Mouse (Mus musculus): ENCODE measurements at regions not wholly inside any gene's neighbourhood (a gene's known extent, or its start where the extent isn't known, plus 50 kb on each side); places are given as distances from the start of the nearest gene placed in this dataset.

GRCm38 (mm10) chr10:126815730-126816129, 85.4 kb downstream of the Atp23 start:
- ATAC-seq (no peak), DNase-seq (ENCODE audit: low read depth, low spot score) (no peak)
- peaks cover 2% of the 10 kb centered on the region for H3K27me3 ChIP-seq
- TF ChIP-seq CTCF (IDR thresholded peaks at IDR 0.05), result no peak
- POLR2A ChIA-PET, result no interaction called here
- in situ Hi-C loops (cut with MboI; ENCODE audit: low pct_unique_long_range_greater_than_20kb), result no loop called here
- CTCF ChIA-PET, result no interaction called here

- TF ChIP-seq CTCF (IDR thresholded peaks at IDR 0.05), result no peak
- in situ Hi-C loops (cut with MboI; ENCODE audit: low pct_unique_long_range_greater_than_20kb), result no loop called here
- no peak for ATAC-seq
- H3K27me3 ChIP-seq, result no peaks in the 10 kb centered on the region
- ChIA-PET POLR2A (interaction anchor here (0.6 kb wide), 1 partner anchor 10 kb away, joined by 5 read pairs; no protein-coding TSS in a partner anchor), CTCF (no interaction called here)
- DNase-seq (ENCODE audit: low read depth, low spot score), result no peak
These were observed 86.2 kb downstream of the Atp23 start for GRCm38 (mm10) chr10:126814968-126815367.

- ATAC-seq (no peak), DNase-seq (ENCODE audit: low read depth, low spot score) (no peak)
- peak; percentile 10 for TF ChIP-seq CTCF (IDR thresholded peaks at IDR 0.05)
- in situ Hi-C loops (cut with MboI; ENCODE audit: low pct_unique_long_range_greater_than_20kb), result no loop called here
- POLR2A ChIA-PET, result no interaction called here
- peaks cover 18% of the 10 kb centered on the region for H3K27me3 ChIP-seq
- CTCF ChIA-PET, result interaction anchor here (1.0 to 1.5 kb wide), 3 partner anchors 8 to 33 kb away, joined by 4 read pairs; no protein-coding TSS in a partner anchor
These were observed 88.0 kb downstream of the Atp23 start for GRCm38 (mm10) chr10:126813051-126813593.

- no peak for TF ChIP-seq CTCF (IDR thresholded peaks at IDR 0.05)
- ChIA-PET CTCF (interaction anchor here (1.5 kb wide), 1 partner anchor 33 kb away, joined by 4 read pairs; no protein-coding TSS in a partner anchor), POLR2A (no interaction called here)
- in situ Hi-C loops (cut with MboI; ENCODE audit: low pct_unique_long_range_greater_than_20kb), result no loop called here
- no peak for ATAC-seq
- DNase-seq (ENCODE audit: low read depth, low spot score), result no peak
- peaks cover 18% of the 10 kb centered on the region for H3K27me3 ChIP-seq
These were observed 88.9 kb downstream of the Atp23 start for GRCm38 (mm10) chr10:126812243-126812755.

- H3K27me3 ChIP-seq, result peaks cover 18% of the 10 kb centered on the region
- ATAC-seq (no peak), DNase-seq (ENCODE audit: low read depth, low spot score) (no peak)
- in situ Hi-C loops (cut with MboI; ENCODE audit: low pct_unique_long_range_greater_than_20kb), result no loop called here
- POLR2A ChIA-PET, result no interaction called here
- CTCF ChIA-PET, result no interaction called here
- TF ChIP-seq CTCF (IDR thresholded peaks at IDR 0.05), result no peak
These were observed 90.6 kb downstream of the Atp23 start for GRCm38 (mm10) chr10:126810346-126811095.

GRCm38 (mm10) chr10:126809587-126809986, 91.6 kb downstream of the Atp23 start:
- no peak for TF ChIP-seq CTCF (IDR thresholded peaks at IDR 0.05)
- ChIA-PET POLR2A (no interaction called here), CTCF (no interaction called here)
- H3K27me3 ChIP-seq, result peaks cover 18% of the 10 kb centered on the region
- DNase-seq (ENCODE audit: low read depth, low spot score), result no peak
- ATAC-seq, result no peak
- in situ Hi-C loops (cut with MboI; ENCODE audit: low pct_unique_long_range_greater_than_20kb), result no loop called here

- no peak for ATAC-seq
- in situ Hi-C loops (cut with MboI; ENCODE audit: low pct_unique_long_range_greater_than_20kb), result no loop called here
- H3K27me3 ChIP-seq, result peaks cover 18% of the 10 kb centered on the region
- POLR2A ChIA-PET, result no interaction called here
- CTCF ChIA-PET, result no interaction called here
- no peak for TF ChIP-seq CTCF (IDR thresholded peaks at IDR 0.05)
- DNase-seq (ENCODE audit: low read depth, low spot score), result no peak
These were observed 94.3 kb downstream of the Atp23 start for GRCm38 (mm10) chr10:126806881-126807280.

- ChIA-PET POLR2A (no interaction called here), CTCF (no interaction called here)
- no peak for TF ChIP-seq CTCF (IDR thresholded peaks at IDR 0.05)
- ATAC-seq, result no peak
- no peaks in the 10 kb centered on the region for H3K27me3 ChIP-seq
- no peak for DNase-seq (ENCODE audit: low read depth, low spot score)
- in situ Hi-C loops (cut with MboI; ENCODE audit: low pct_unique_long_range_greater_than_20kb), result no loop called here
These were observed 98.4 kb downstream of the Atp23 start for GRCm38 (mm10) chr10:126802732-126803131.

GRCm38 (mm10) chr10:126799393-126799792, 101.8 kb downstream of the Atp23 start:
- DNase-seq (ENCODE audit: low read depth, low spot score) (no peak), ATAC-seq (no peak)

GRCm38 (mm10) chr10:126793136-126793535, 108.0 kb downstream of the Atp23 start:
- ChIA-PET POLR2A (interaction anchor here (0.6 kb wide), 1 partner anchor 11 kb away, joined by 3 read pairs; no protein-coding TSS in a partner anchor), CTCF (interaction anchor here (0.7 to 1.0 kb wide), 2 partner anchors 12 to 21 kb away, joined by 3 to 4 read pairs; no protein-coding TSS in a partner anchor)
- TF ChIP-seq CTCF (IDR thresholded peaks at IDR 0.05), result no peak
- peaks cover 3% of the 10 kb centered on the region for H3K27me3 ChIP-seq
- ATAC-seq (no peak), DNase-seq (ENCODE audit: low read depth, low spot score) (no peak)
- in situ Hi-C loops (cut with MboI; ENCODE audit: low pct_unique_long_range_greater_than_20kb), result no loop called here

More at GRCm38 (mm10) chr10:126799393-126799792, 101.8 kb downstream of the Atp23 start:
- ChIA-PET CTCF (interaction anchor here (1.6 kb wide), 1 partner anchor 10 kb away, joined by 4 read pairs; no protein-coding TSS in a partner anchor), POLR2A (no interaction called here)
- in situ Hi-C loops (cut with MboI; ENCODE audit: low pct_unique_long_range_greater_than_20kb), result no loop called here
- no peaks in the 10 kb centered on the region for H3K27me3 ChIP-seq
- no peak for TF ChIP-seq CTCF (IDR thresholded peaks at IDR 0.05)

- ATAC-seq (no peak), DNase-seq (ENCODE audit: low read depth, low spot score) (no peak)
- ChIA-PET CTCF (interaction anchor here (0.7 to 1.0 kb wide), 2 partner anchors 13 to 21 kb away, joined by 3 to 4 read pairs; no protein-coding TSS in a partner anchor), POLR2A (no interaction called here)
- no peak for TF ChIP-seq CTCF (IDR thresholded peaks at IDR 0.05)
- in situ Hi-C loops (cut with MboI; ENCODE audit: low pct_unique_long_range_greater_than_20kb), result no loop called here
- H3K27me3 ChIP-seq, result peaks cover 3% of the 10 kb centered on the region
These were observed 108.8 kb downstream of the Atp23 start for GRCm38 (mm10) chr10:126792371-126792835.
